Mouse (Mus musculus) myocyte (in vitro differentiated cells): ENCODE results near the gene Hipk4.

ENCODE experiments used
- POLR2A ChIP-seq: IDR thresholded peaks from one replicate; pipeline ENCODE4 v1.6.1; 2011; ENCODE audit warnings: low read depth, mild to moderate bottlenecking, control low read depth, moderate library complexity; ENCODE audit not compliant: insufficient read length
- POLR2AphosphoS2 ChIP-seq: IDR thresholded peaks from one replicate; pipeline ENCODE4 v1.6.1; 2011; ENCODE audit warnings: low read depth, control low read depth; ENCODE audit not compliant: insufficient read length
- TCF3 ChIP-seq: IDR thresholded peaks from one replicate; pipeline ENCODE4 v1.6.1; 2011; ENCODE audit warnings: low read depth, control low read depth; ENCODE audit not compliant: insufficient read length

- TF ChIP-seq TCF3 (no peak), POLR2A (no peak), POLR2AphosphoS2 (no peak)
Observed at GRCm38 (mm10) chr7:27535386-27535785, 12.3 kb downstream of the Hipk4 start.
